Mouse (Mus musculus) mouse embryonic stem cell (cell line): ENCODE results near the gene Cblb.

Experiments
- in situ Hi-C, 2 experiments: fragments of 300-500 bp; cut with MboI; formaldehyde crosslinking; loops; 1 replicate in 1 of 2; 3 replicates in 1 of 2; pipeline ENCODE4 v1.14.3; 2019 to 2020; ENCODE audit warnings: low sequenced_read_pairs in 2 of 2, low pct_unique_long_range_greater_than_20kb in 1 of 2, mixed read lengths in 1 of 2; ENCODE audit not compliant: unreplicated experiment in 1 of 2

The Cblb gene

DNA sequence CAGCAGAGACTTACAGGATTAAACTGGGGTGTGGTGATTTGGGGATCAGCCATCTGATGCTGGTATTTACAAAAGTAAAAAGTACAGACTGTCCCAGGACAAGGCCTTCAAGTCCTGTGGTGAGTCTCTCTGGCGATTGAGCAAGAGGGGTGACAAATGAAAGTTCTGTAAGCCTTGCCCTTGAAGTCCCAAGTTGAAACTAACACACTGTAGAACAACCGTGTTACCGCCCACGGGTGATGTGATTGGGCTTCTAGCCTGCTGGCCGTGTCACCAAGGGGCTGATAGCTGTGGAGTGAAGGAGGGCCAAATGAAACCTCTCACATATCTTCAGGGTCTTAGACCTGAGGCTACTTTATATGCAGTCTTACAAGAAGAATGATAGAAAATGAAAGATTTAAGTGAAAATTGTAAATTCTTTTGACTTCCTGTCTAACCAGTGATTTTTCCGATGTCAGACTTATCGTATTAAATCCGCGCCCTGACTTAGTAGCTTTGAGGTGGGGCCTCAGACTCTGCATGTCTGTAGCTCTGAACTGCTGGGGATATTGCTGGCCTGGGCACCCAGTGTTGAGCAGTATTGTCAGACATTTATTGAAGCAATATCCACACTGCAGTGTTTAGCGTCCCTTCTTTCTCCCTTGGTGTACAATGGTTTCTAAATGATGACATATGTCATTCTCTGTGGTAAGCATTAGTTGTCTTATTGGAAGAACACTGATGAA, 63.9 kb downstream of the Cblb start:
- in situ Hi-C loops: no loop called here

DNA sequence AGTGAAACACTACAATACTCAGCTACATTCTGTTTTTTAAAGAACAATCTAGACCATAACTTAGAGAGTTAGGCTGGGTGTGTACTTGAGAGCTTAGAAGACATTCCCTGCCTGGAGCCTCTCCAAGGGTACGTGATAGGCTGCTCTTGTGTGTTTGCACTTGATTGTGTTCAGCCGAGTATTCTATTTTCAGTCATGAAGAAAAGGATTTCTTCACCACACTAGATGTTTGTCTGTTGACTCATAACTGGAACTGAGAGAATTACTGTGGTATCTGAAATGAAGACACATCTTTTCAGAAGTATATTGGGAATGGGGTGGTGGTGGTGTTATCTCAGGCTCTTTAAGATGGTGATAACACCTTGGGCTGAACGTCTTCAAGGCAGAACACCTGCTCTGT, 64.6 kb downstream of the Cblb start:
- in situ Hi-C loops: no loop called here

- in situ Hi-C loops: no loop called here
Observed at GRCm38 (mm10) chr16:52100466-52100865, 69.4 kb downstream of the Cblb start.

DNA sequence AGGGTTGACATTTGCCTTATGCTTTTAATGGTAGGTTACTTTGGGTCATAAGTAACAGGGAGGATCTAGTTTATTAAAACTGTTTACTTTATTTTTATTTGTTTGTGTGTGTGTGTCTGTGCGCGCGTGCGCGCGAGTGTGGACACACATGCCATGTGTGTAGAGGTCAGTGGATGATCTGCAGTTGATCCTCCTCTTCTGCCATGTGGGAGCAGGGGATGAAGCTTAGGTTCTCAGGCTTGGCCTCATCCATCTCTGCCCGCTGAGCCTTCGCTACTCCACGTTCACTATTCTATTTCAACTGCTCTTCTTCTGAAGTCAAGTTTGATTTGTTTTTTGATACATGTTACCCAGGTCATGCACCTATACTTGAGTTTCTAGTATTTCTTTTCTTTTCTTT, 73.6 kb downstream of the Cblb start:
- in situ Hi-C loops: no loop called here

DNA sequence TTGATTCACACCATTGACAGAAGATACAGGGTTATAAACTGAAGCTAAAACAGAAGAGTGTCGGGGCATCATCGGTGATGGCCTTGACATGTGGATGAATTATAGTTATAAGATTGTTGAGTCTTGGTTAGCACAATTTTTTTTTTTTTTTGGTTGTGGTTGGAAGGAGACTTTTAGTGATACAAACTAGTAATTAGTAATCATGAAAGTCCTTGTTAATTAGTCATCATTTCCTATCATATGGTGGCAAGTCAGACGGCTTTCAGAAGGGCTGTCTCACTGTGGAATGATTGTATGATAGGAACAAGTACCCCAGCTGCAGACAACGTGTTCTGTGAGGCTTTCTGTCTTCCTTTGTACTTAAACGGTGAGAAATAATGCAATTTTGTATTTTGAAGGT, 76.8 kb downstream of the Cblb start:
- in situ Hi-C loops: no loop called here

DNA sequence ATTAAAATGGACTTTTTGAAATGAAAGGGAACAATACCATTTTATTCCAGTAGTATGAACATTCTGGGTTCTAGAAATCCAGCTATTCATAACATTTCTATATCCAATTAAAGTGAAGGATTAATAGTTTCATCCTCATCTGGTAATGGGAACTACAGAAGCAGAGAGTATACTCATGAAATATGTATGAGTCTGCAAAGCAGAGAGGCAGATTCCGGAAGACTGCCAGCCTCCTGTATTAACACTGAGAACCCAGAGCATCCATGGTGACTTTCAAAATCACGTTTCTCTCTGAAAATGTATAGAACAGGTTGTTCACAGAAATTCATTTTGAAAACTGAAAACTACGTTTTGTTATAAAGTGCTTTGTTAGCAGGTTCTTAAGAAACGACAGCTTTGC, 83.4 kb downstream of the Cblb start:
- in situ Hi-C loops: no loop called here

- in situ Hi-C loops: no loop called here
Observed at GRCm38 (mm10) chr16:52119003-52119402, 88.0 kb downstream of the Cblb start.

GRCm38 (mm10) chr16:52124974-52125373, 93.9 kb downstream of the Cblb start:
- in situ Hi-C loops: no loop called here

GRCm38 (mm10) chr16:52125896-52126295, 94.9 kb downstream of the Cblb start:
- in situ Hi-C loops: no loop called here

DNA sequence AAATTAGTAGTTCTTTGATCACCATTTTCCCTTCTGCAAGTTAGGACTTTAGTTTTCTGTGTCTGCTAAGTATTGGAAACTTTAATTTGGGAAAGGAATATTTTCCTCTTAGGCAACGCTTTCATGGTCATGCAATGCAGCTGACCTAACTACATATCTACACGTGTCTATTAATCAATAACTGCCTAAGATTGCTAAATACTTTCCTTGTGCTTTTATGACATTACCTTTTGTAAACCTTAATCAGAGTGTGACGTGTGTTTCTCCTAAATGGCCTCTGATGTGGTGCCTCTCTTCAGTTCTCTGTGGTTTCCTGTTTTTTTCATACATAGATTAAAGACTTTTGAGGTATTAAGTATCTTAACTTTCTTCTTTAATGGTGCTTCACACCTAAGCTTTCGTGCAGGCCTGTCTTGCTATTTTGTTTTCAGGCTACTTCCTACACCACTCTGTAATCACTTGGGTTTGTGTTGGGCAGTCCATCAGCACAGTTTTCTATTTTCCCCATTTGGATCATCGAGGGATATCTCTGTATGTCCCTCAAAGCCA, 98.4 kb downstream of the Cblb start:
- in situ Hi-C loops: no loop called here

DNA sequence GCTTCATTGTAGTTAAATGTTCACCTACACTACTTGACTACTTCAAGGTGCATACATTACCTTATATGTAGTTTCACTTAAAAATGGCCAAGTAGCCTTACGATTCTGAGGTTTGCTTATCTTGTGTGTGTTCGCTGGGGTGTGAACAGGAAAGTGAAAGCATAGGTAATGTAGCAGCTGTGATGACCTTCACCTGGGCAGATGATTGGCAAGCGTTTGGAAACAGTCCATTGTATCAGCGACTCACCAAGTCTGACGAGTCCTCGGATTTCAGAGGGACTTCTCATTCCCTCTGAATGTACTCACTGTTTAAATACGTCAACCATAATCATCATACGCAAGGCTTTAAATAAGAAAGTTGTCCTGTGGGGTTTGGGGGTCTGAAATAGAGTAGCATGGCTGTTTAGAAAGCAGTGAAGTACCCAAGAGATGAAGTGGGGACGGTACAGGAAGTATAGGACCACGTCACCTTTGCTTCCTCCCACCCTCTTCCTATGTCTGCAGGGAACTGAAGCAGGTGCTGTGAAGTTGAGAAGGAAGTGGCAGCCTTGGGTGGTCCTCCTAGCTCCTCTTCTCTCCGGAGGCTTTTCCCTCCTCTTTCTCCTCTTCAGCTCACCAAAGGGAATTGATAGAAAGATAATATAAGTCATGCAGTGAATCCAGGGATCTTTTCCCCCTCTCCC, 101.9 kb downstream of the Cblb start:
- in situ Hi-C loops: no loop called here

GRCm38 (mm10) chr16:52134631-52135227, 103.7 kb downstream of the Cblb start:
- in situ Hi-C loops: no loop called here

GRCm38 (mm10) chr16:52135689-52136390, 104.8 kb downstream of the Cblb start:
- in situ Hi-C loops: no loop called here

DNA sequence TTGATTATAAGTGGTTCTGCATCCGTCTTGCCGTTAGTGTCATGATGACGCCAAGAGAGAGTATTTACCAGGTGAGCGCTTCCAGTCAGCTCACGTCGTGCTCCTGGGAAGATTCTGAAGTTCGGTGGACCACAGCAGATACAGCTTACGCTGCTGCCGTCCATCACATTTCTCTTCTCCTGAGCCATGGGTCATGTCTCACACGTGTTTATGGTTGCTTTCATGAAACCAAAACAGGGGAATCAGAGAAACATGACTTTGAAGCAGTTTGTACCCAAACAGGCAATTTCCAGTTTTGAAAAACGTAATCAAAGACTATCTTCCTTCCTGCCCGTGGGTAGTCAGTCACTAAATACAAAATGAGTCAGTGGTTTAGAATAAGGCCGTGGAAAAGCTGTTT, 112.1 kb downstream of the Cblb start:
- in situ Hi-C loops: no loop called here

- in situ Hi-C loops: no loop called here
Observed at GRCm38 (mm10) chr16:52143818-52144217, 112.8 kb downstream of the Cblb start.

GRCm38 (mm10) chr16:52144792-52145191, 113.8 kb downstream of the Cblb start:
- in situ Hi-C loops: no loop called here

DNA sequence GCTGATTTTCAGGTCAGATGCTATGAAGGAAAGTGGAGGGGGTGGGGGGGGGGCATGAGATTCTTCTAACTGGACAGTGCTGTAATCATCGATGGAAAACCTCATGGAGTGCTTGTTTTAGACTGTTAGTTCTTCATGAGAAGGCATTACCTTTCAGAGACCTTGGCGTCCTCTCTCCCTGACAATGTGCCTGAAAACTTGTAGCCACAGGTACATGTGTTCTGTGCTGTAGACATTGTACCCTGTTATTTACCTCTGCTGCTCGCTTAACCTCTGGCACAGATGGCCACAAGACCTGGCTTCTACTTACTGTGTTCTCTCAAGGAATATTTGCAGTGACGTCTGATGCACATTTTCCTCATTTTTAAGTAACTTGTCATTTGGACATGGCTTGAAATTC, 114.5 kb downstream of the Cblb start:
- in situ Hi-C loops: no loop called here

- in situ Hi-C loops: no loop called here
Observed at GRCm38 (mm10) chr16:52146976-52147696, 116.1 kb downstream of the Cblb start.
